ENCODE assay signal across 22 mouse cellular contexts in the genomic region with DNA sequence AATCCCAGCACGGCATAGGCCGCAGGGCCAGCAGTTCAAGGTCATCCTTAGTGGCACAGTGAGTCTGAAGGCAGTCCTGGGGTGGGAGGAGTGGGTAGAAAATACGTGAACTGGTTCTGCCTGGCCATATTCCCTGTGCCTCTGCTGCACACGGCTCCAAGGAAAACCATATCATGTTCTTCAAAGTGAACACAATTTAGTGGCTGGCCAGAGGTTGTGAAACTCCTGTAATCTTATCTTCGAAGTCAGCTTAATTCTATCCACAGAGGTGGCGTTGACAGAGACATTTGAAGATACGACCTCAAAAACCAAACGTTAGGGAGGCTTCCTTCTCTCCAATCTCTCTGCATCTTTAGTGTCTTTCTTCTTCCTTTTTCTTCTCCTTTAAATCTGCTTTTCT.
"Had no signal": no experiment of that assay in that cellular context is flagged by ENCODE, and none has a peak within 500 bp of the region (broad histone marks: within the 10 kb centered on the region; RNA-seq: fewer than 3 reads in every experiment).

No protein-coding gene starts in this region.

- H3K36me3 ChIP-seq: heart, embryonic 13.5 days; heart, embryonic 15.5 days; hindbrain, embryonic 13.5 days; hindbrain, embryonic 15.5 days; intestine, embryonic 15.5 days; limb, embryonic 13.5 days; limb, embryonic 15.5 days; liver, embryonic 12.5 days had no signal

- H3K9ac ChIP-seq: heart, embryonic 13.5 days; heart, embryonic 15.5 days; hindbrain, embryonic 13.5 days; hindbrain, embryonic 15.5 days; intestine, embryonic 15.5 days; limb, embryonic 13.5 days; limb, embryonic 15.5 days; liver, embryonic 12.5 days; liver, embryonic 14.5 days had no signal

- H3K9me3 ChIP-seq: heart, embryonic 13.5 days; heart, embryonic 15.5 days; hindbrain, embryonic 13.5 days; hindbrain, embryonic 15.5 days; intestine, embryonic 15.5 days; limb, embryonic 13.5 days; limb, embryonic 15.5 days; liver, embryonic 12.5 days had no signal

- H3K27ac ChIP-seq: heart, adult 2 months; heart, embryonic 13.5 days; heart, embryonic 15.5 days; hindbrain, embryonic 13.5 days; hindbrain, embryonic 15.5 days; hindbrain, postnatal 0 days; intestine, embryonic 15.5 days; layer of hippocampus, adult 2 months; limb, embryonic 13.5 days; limb, embryonic 15.5 days; liver, embryonic 12.5 days; liver, embryonic 14.5 days had no signal

- DNase-seq: gastrocnemius, postnatal 25 days; heart, adult 11 months; heart, adult 2 months; heart, postnatal 14 days; heart, postnatal 36 days; kidney, adult 18-20 months; kidney, adult 8-10 months; kidney, postnatal 10 days; kidney, postnatal 25 days; kidney, postnatal 4 days; left cerebral cortex, postnatal 4 days had no signal

- H3K4me3 ChIP-seq: heart, adult 2 months; heart, embryonic 13.5 days; heart, embryonic 15.5 days; hindbrain, embryonic 13.5 days; hindbrain, embryonic 15.5 days; intestine, embryonic 15.5 days; layer of hippocampus, adult 2 months; limb, embryonic 13.5 days; limb, embryonic 15.5 days; liver, embryonic 12.5 days had no signal

- H3K27me3 ChIP-seq: heart, embryonic 13.5 days; heart, embryonic 15.5 days; hindbrain, embryonic 13.5 days; hindbrain, embryonic 15.5 days; intestine, embryonic 15.5 days; limb, embryonic 13.5 days; limb, embryonic 15.5 days; liver, embryonic 12.5 days had no signal

- H3K4me1 ChIP-seq: hindbrain, embryonic 13.5 days; hindbrain, embryonic 15.5 days had no signal
